Comparison of ENCODE assay signal across 13 mouse cellular contexts in the genomic region with DNA sequence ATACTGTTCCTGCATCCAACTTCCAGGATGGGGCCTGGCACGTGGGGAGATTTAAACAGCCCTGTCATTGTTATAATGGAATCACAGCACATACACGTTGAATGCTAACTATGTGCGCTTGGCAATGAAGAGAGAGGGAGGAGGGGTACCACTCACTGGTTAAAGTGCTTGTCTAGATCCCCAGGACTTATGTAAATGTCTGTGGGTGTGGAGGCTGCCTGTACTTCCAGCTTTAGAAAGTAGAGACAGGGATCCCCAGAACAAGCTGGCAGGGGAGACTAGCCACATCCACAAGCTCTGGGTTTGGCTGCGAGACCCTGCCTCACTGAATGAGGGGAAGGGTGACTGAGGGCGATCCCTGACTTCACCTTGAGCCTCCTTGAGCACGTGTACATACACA.
DNase-seq lines count a peak whose midpoint lies in the region.
"Had no signal": no experiment of that assay in that cellular context is flagged by ENCODE, and none has a peak within 500 bp of the region (broad histone marks: within the 10 kb centered on the region; RNA-seq: fewer than 3 reads in every experiment).

No protein-coding gene starts in this region.

- DNase-seq in layer of hippocampus, adult 9-11 months = peak; percentile 26
- no peak for DNase-seq in layer of hippocampus, postnatal 36 days
- DNase-seq in brain, adult 2 months (ENCODE audit: low read depth, low spot score) = peak; percentile 79
- peak; percentile 45 to 62 for DNase-seq in frontal cortex, postnatal 36 days (ENCODE audit: low spot score in 2 of 2)
- peak; percentile 31 for DNase-seq in right cerebral cortex, postnatal 25 days
- no peak for DNase-seq in lung, postnatal 10 days
- no peak for DNase-seq in kidney, postnatal 14 days
- DNase-seq: adrenal gland, postnatal 14 days; heart, postnatal 36 days; liver, embryonic 13.5 days; lung, adult 2 months; thymus, adult 18-20 months; thymus, postnatal 36 days had no signal

Comparison
In these comparisons a context has a peak if more than half of its experiments do, and no peak if none do; other contexts are left out.
1. DNase-seq: peak in layer of hippocampus, adult 9-11 months (single experiment), brain, adult 2 months (single experiment), frontal cortex, postnatal 36 days (2 of 2) and right cerebral cortex, postnatal 25 days (single experiment); none in layer of hippocampus, postnatal 36 days (0 of 2), lung, postnatal 10 days (single experiment) and kidney, postnatal 14 days (single experiment).